Mouse (Mus musculus): ENCODE measurements at regions not wholly inside any gene's neighbourhood (a gene's known extent, or its start where the extent isn't known, plus 50 kb on each side); places are given as distances from the start of the nearest gene placed in this dataset.

GRCm38 (mm10) chr1:194565574-194565973 is 52.4 kb upstream of the Plxna2 start:
- H3K4me1 ChIP-seq (ENCODE audit: control insufficient read depth, insufficient read depth, low read length) = no peaks in the 10 kb centered on the region
- H3K27me3 ChIP-seq (replicated peaks; ENCODE audit: control insufficient read depth, insufficient read depth, low read length) = no peaks in the 10 kb centered on the region
- DNase-seq (ENCODE audit: low spot score) (no peak), ATAC-seq (ENCODE audit: low read depth) (no peak)
- H3K9me3 ChIP-seq (ENCODE audit: control insufficient read depth, low read length) = no peaks in the 10 kb centered on the region
- WGBS = 81% methylated on average over 1 of the region's 1 CpGs
- no peak overlapping the region for H3K4me3 ChIP-seq (ENCODE audit: low read depth, low read length)
- no peaks in the 10 kb centered on the region for H3K36me3 ChIP-seq (ENCODE audit: control insufficient read depth, insufficient read depth, low read length)
- H3K4me2 ChIP-seq (ENCODE audit: low read depth, low read length) = no peak overlapping the region
- no peak overlapping the region for H3K27ac ChIP-seq (replicated peaks; ENCODE audit: low read depth, low read length)
- H3K9ac ChIP-seq (ENCODE audit: low read depth, low read length) = no peak overlapping the region

GRCm38 (mm10) chr1:194563946-194564345 is 54.1 kb upstream of the Plxna2 start:
- WGBS = 52% methylated on average over 2 of the region's 2 CpGs
- no peak overlapping the region for H3K9ac ChIP-seq (ENCODE audit: low read depth, low read length)
- no peak for DNase-seq (ENCODE audit: low spot score)
- no peaks in the 10 kb centered on the region for H3K9me3 ChIP-seq (ENCODE audit: control insufficient read depth, low read length)
- no peaks in the 10 kb centered on the region for H3K36me3 ChIP-seq (ENCODE audit: control insufficient read depth, insufficient read depth, low read length)
- H3K4me2 ChIP-seq (ENCODE audit: low read depth, low read length) = no peak overlapping the region
- no peaks in the 10 kb centered on the region for H3K27me3 ChIP-seq (replicated peaks; ENCODE audit: control insufficient read depth, insufficient read depth, low read length)
- ATAC-seq (ENCODE audit: low read depth) = no peak
- no peaks in the 10 kb centered on the region for H3K4me1 ChIP-seq (ENCODE audit: control insufficient read depth, insufficient read depth, low read length)
- H3K4me3 ChIP-seq (ENCODE audit: low read depth, low read length) = no peak overlapping the region
- H3K27ac ChIP-seq (replicated peaks; ENCODE audit: low read depth, low read length) = no peak overlapping the region

- Histone ChIP-seq H3K4me1 (ENCODE audit: control insufficient read depth, insufficient read depth, low read length) (no peaks in the 10 kb centered on the region), H3K27ac (replicated peaks; ENCODE audit: low read depth, low read length) (no peak overlapping the region), H3K27me3 (replicated peaks; ENCODE audit: control insufficient read depth, insufficient read depth, low read length) (no peaks in the 10 kb centered on the region), H3K9me3 (ENCODE audit: control insufficient read depth, low read length) (no peaks in the 10 kb centered on the region), H3K36me3 (ENCODE audit: control insufficient read depth, insufficient read depth, low read length) (no peaks in the 10 kb centered on the region), H3K4me2 (ENCODE audit: low read depth, low read length) (no peak overlapping the region), H3K4me3 (ENCODE audit: low read depth, low read length) (no peak overlapping the region), H3K9ac (ENCODE audit: low read depth, low read length) (no peak overlapping the region)
- WGBS = 75% methylated on average over 1 of the region's 1 CpGs
- DNase-seq (ENCODE audit: low spot score) (no peak), ATAC-seq (ENCODE audit: low read depth) (no peak)
Measured at GRCm38 (mm10) chr1:194561098-194561497, 56.9 kb upstream of the Plxna2 start.

- Histone ChIP-seq H3K9me3 (ENCODE audit: control insufficient read depth, low read length) (no peaks in the 10 kb centered on the region), H3K27ac (replicated peaks; ENCODE audit: low read depth, low read length) (no peak overlapping the region), H3K27me3 (replicated peaks; ENCODE audit: control insufficient read depth, insufficient read depth, low read length) (no peaks in the 10 kb centered on the region), H3K9ac (ENCODE audit: low read depth, low read length) (no peak overlapping the region), H3K4me1 (ENCODE audit: control insufficient read depth, insufficient read depth, low read length) (no peaks in the 10 kb centered on the region), H3K36me3 (ENCODE audit: control insufficient read depth, insufficient read depth, low read length) (no peaks in the 10 kb centered on the region), H3K4me3 (ENCODE audit: low read depth, low read length) (no peak overlapping the region), H3K4me2 (ENCODE audit: low read depth, low read length) (no peak overlapping the region)
- no peak for ATAC-seq (ENCODE audit: low read depth)
- no peak for DNase-seq (ENCODE audit: low spot score)
Measured at GRCm38 (mm10) chr1:194548661-194549060, 69.4 kb upstream of the Plxna2 start.

GRCm38 (mm10) chr1:194548243-194548642 is 69.8 kb upstream of the Plxna2 start:
- Histone ChIP-seq H3K4me2 (ENCODE audit: low read depth, low read length) (no peak overlapping the region), H3K4me3 (ENCODE audit: low read depth, low read length) (no peak overlapping the region), H3K4me1 (ENCODE audit: control insufficient read depth, insufficient read depth, low read length) (no peaks in the 10 kb centered on the region), H3K9me3 (ENCODE audit: control insufficient read depth, low read length) (no peaks in the 10 kb centered on the region), H3K36me3 (ENCODE audit: control insufficient read depth, insufficient read depth, low read length) (no peaks in the 10 kb centered on the region), H3K27me3 (replicated peaks; ENCODE audit: control insufficient read depth, insufficient read depth, low read length) (no peaks in the 10 kb centered on the region), H3K9ac (ENCODE audit: low read depth, low read length) (no peak overlapping the region), H3K27ac (replicated peaks; ENCODE audit: low read depth, low read length) (no peak overlapping the region)
- 89% methylated on average over 1 of the region's 1 CpGs for WGBS
- DNase-seq (ENCODE audit: low spot score) (no peak), ATAC-seq (ENCODE audit: low read depth) (no peak)

GRCm38 (mm10) chr1:194540923-194541322 is 77.1 kb upstream of the Plxna2 start:
- 87% methylated on average over 2 of the region's 2 CpGs for WGBS
- no peak overlapping the region for H3K27ac ChIP-seq (replicated peaks; ENCODE audit: low read depth, low read length)
- no peak overlapping the region for H3K4me3 ChIP-seq (ENCODE audit: low read depth, low read length)
- no peaks in the 10 kb centered on the region for H3K9me3 ChIP-seq (ENCODE audit: control insufficient read depth, low read length)
- ATAC-seq (ENCODE audit: low read depth) (no peak), DNase-seq (ENCODE audit: low spot score) (no peak)
- H3K9ac ChIP-seq (ENCODE audit: low read depth, low read length) = no peak overlapping the region
- no peaks in the 10 kb centered on the region for H3K27me3 ChIP-seq (replicated peaks; ENCODE audit: control insufficient read depth, insufficient read depth, low read length)
- H3K4me1 ChIP-seq (ENCODE audit: control insufficient read depth, insufficient read depth, low read length) = no peaks in the 10 kb centered on the region
- no peaks in the 10 kb centered on the region for H3K36me3 ChIP-seq (ENCODE audit: control insufficient read depth, insufficient read depth, low read length)
- no peak overlapping the region for H3K4me2 ChIP-seq (ENCODE audit: low read depth, low read length)

- peak; percentile 50; the same call in 1 of the 2 replicates for ATAC-seq (ENCODE audit: low read depth)
- Histone ChIP-seq H3K9ac (ENCODE audit: low read depth, low read length) (no peak overlapping the region), H3K27ac (replicated peaks; ENCODE audit: low read depth, low read length) (no peak overlapping the region), H3K4me3 (ENCODE audit: low read depth, low read length) (no peak overlapping the region), H3K27me3 (replicated peaks; ENCODE audit: control insufficient read depth, insufficient read depth, low read length) (no peaks in the 10 kb centered on the region), H3K4me2 (ENCODE audit: low read depth, low read length) (no peak overlapping the region), H3K36me3 (ENCODE audit: control insufficient read depth, insufficient read depth, low read length) (no peaks in the 10 kb centered on the region), H3K4me1 (ENCODE audit: control insufficient read depth, insufficient read depth, low read length) (no peaks in the 10 kb centered on the region), H3K9me3 (ENCODE audit: control insufficient read depth, low read length) (no peaks in the 10 kb centered on the region)
- 77% methylated on average over 2 of the region's 2 CpGs for WGBS
- peak; percentile 55 for DNase-seq (ENCODE audit: low spot score)
Measured at GRCm38 (mm10) chr1:194527342-194528165, 90.5 kb upstream of the Plxna2 start.

GRCm38 (mm10) chr1:194524976-194525375 is 93.0 kb upstream of the Plxna2 start:
- Histone ChIP-seq H3K36me3 (ENCODE audit: control insufficient read depth, insufficient read depth, low read length) (no peaks in the 10 kb centered on the region), H3K27me3 (replicated peaks; ENCODE audit: control insufficient read depth, insufficient read depth, low read length) (no peaks in the 10 kb centered on the region), H3K9me3 (ENCODE audit: control insufficient read depth, low read length) (no peaks in the 10 kb centered on the region), H3K27ac (replicated peaks; ENCODE audit: low read depth, low read length) (no peak overlapping the region), H3K4me3 (ENCODE audit: low read depth, low read length) (no peak overlapping the region), H3K9ac (ENCODE audit: low read depth, low read length) (no peak overlapping the region), H3K4me2 (ENCODE audit: low read depth, low read length) (no peak overlapping the region), H3K4me1 (ENCODE audit: control insufficient read depth, insufficient read depth, low read length) (peaks cover 4% of the 10 kb centered on the region; the same call in 1 of the 2 replicates)
- ATAC-seq (ENCODE audit: low read depth) = no peak
- WGBS = 93% methylated on average over 2 of the region's 2 CpGs
- no peak for DNase-seq (ENCODE audit: low spot score)

- peaks cover 4% of the 10 kb centered on the region; the same call in 1 of the 2 replicates for H3K4me1 ChIP-seq (ENCODE audit: control insufficient read depth, insufficient read depth, low read length)
- no peaks in the 10 kb centered on the region for H3K27me3 ChIP-seq (replicated peaks; ENCODE audit: control insufficient read depth, insufficient read depth, low read length)
- H3K9me3 ChIP-seq (ENCODE audit: control insufficient read depth, low read length) = no peaks in the 10 kb centered on the region
- no peak overlapping the region for H3K9ac ChIP-seq (ENCODE audit: low read depth, low read length)
- H3K4me3 ChIP-seq (ENCODE audit: low read depth, low read length) = no peak overlapping the region
- H3K4me2 ChIP-seq (ENCODE audit: low read depth, low read length) = no peak overlapping the region
- ATAC-seq (ENCODE audit: low read depth) = no peak
- H3K36me3 ChIP-seq (ENCODE audit: control insufficient read depth, insufficient read depth, low read length) = no peaks in the 10 kb centered on the region
- 39% methylated on average over 2 of the region's 2 CpGs for WGBS
- peak; percentile 45 for DNase-seq (ENCODE audit: low spot score)
- H3K27ac ChIP-seq (replicated peaks; ENCODE audit: low read depth, low read length) = no peak overlapping the region
Measured at GRCm38 (mm10) chr1:194521216-194521615, 96.8 kb upstream of the Plxna2 start.
